Mouse (Mus musculus): ENCODE results near the gene Fam110a.

Fam110a gene

GRCm38 (mm10) chr2:151979470-151980354 is at the start of gene Fam110a:
Gene Fam110a (minus strand): TSS chr2:151980219.
- DNase-seq (ENCODE audit: inconsistent age in 2 of 2, low spot score in 1 of 2), result peak; percentile 95 to 98

- DNase-seq (ENCODE audit: inconsistent age in 2 of 2, low spot score in 1 of 2), result peak; percentile 83 to 94
Observed at GRCm38 (mm10) chr2:152029252-152030082, 49.4 kb upstream of the Fam110a start.

GRCm38 (mm10) chr2:152024883-152025422 is 44.9 kb upstream of the Fam110a start:
- DNase-seq (ENCODE audit: inconsistent age in 2 of 2, low spot score in 1 of 2), result no peak

GRCm38 (mm10) chr2:152022022-152022421 is 42.0 kb upstream of the Fam110a start:
- DNase-seq (ENCODE audit: inconsistent age in 2 of 2, low spot score in 1 of 2), result no peak

- DNase-seq (ENCODE audit: inconsistent age in 2 of 2, low spot score in 1 of 2), result peak; percentile 35 to 76
Observed at GRCm38 (mm10) chr2:152020255-152020654, 40.2 kb upstream of the Fam110a start.

GRCm38 (mm10) chr2:152016666-152017065 is 36.6 kb upstream of the Fam110a start:
- DNase-seq (ENCODE audit: inconsistent age in 2 of 2, low spot score in 1 of 2), result peak in 1 of 2 experiments; percentile 27

GRCm38 (mm10) chr2:152015997-152016396 is 36.0 kb upstream of the Fam110a start:
- no peak for DNase-seq (ENCODE audit: inconsistent age in 2 of 2, low spot score in 1 of 2)

- no peak for DNase-seq (ENCODE audit: inconsistent age in 2 of 2, low spot score in 1 of 2)
Observed at GRCm38 (mm10) chr2:152012701-152013100, 32.7 kb upstream of the Fam110a start.

- DNase-seq (ENCODE audit: inconsistent age in 2 of 2, low spot score in 1 of 2), result peak; percentile 42 to 63
Observed at GRCm38 (mm10) chr2:152012222-152012621, 32.2 kb upstream of the Fam110a start.

- DNase-seq (ENCODE audit: inconsistent age in 2 of 2, low spot score in 1 of 2), result peak in 1 of 2 experiments; percentile 44
Observed at GRCm38 (mm10) chr2:152011724-152012123, 31.7 kb upstream of the Fam110a start.

GRCm38 (mm10) chr2:152010661-152011060 is 30.6 kb upstream of the Fam110a start:
- no peak for DNase-seq (ENCODE audit: inconsistent age in 2 of 2, low spot score in 1 of 2)

- DNase-seq (ENCODE audit: inconsistent age in 2 of 2, low spot score in 1 of 2), result peak in 1 of 2 experiments; percentile 19
Observed at GRCm38 (mm10) chr2:152010251-152010650, 30.2 kb upstream of the Fam110a start.

GRCm38 (mm10) chr2:152009061-152009779 is 29.2 kb upstream of the Fam110a start:
- DNase-seq (ENCODE audit: inconsistent age in 2 of 2, low spot score in 1 of 2), result peak in 1 of 2 experiments; percentile 22

GRCm38 (mm10) chr2:152007783-152008182 is 27.8 kb upstream of the Fam110a start:
- peak; percentile 15 to 74 for DNase-seq (ENCODE audit: inconsistent age in 2 of 2, low spot score in 1 of 2)

- no peak for DNase-seq (ENCODE audit: inconsistent age in 2 of 2, low spot score in 1 of 2)
Observed at GRCm38 (mm10) chr2:152002529-152002928, 22.5 kb upstream of the Fam110a start.

GRCm38 (mm10) chr2:152000735-152001134 is 20.7 kb upstream of the Fam110a start:
- DNase-seq (ENCODE audit: inconsistent age in 2 of 2, low spot score in 1 of 2), result no peak

- DNase-seq (ENCODE audit: inconsistent age in 2 of 2, low spot score in 1 of 2), result peak in 1 of 2 experiments; percentile 38
Observed at GRCm38 (mm10) chr2:152000291-152000679, 20.3 kb upstream of the Fam110a start.

GRCm38 (mm10) chr2:151999669-152000290 is 19.8 kb upstream of the Fam110a start:
- DNase-seq (ENCODE audit: inconsistent age in 2 of 2, low spot score in 1 of 2), result peak in 1 of 2 experiments; percentile 38

GRCm38 (mm10) chr2:151998932-151999331 is 18.9 kb upstream of the Fam110a start:
- no peak for DNase-seq (ENCODE audit: inconsistent age in 2 of 2, low spot score in 1 of 2)

GRCm38 (mm10) chr2:151998505-151998899 is 18.5 kb upstream of the Fam110a start:
- DNase-seq (ENCODE audit: inconsistent age in 2 of 2, low spot score in 1 of 2), result peak; percentile 57 to 89

Measured in adrenal gland, adult (tissue).